Mouse (Mus musculus) gastrocnemius, adult 8-10 months (tissue): ENCODE data around the gene Olfr1423. TPM values are rescaled to one million over a fixed set of nuclear protein-coding genes. Genes with fewer than 3 reads are reported as not detected.
A peak's percentile ranks its signal among the peaks of the same experiment; 100 is the strongest.
"Not testable (repeated sequence)": the region's sequence is repeated elsewhere in the genome, so short reads cannot be mapped to it uniquely, and the experiment has no call there.

ENCODE experiments used
- DNase-seq, 2 experiments: peaks; one replicate each; pipeline ENCODE4 v3.0.0; 2022; ENCODE audit warnings: low spot score in 2 of 2
- total RNA-seq, 4 experiments: library from RNA; stranded (reverse); gene quantifications; 2 replicates each; pipeline ENCODE4 v1.2.4; 2022

Gene Olfr1423
- total RNA-seq, 4 experiments from 2014 or later: not detected

GRCm38 (mm10) chr19:12007105-12007931, 33.8 kb downstream of the Olfr1423 start:
- DNase-seq: no peak

- no peak for DNase-seq
These were observed 34.7 kb downstream of the Olfr1423 start for GRCm38 (mm10) chr19:12006361-12006947.

GRCm38 (mm10) chr19:12005376-12006360, 35.4 kb downstream of the Olfr1423 start:
- DNase-seq: peak; percentile 79 to 81

- no peak for DNase-seq
These were observed 36.7 kb downstream of the Olfr1423 start for GRCm38 (mm10) chr19:12004216-12005008.

- no peak for DNase-seq
These were observed 37.5 kb downstream of the Olfr1423 start for GRCm38 (mm10) chr19:12003568-12003967.

GRCm38 (mm10) chr19:12002791-12003190, 38.3 kb downstream of the Olfr1423 start:
- no peak for DNase-seq

GRCm38 (mm10) chr19:12002125-12002524, 39.0 kb downstream of the Olfr1423 start:
- DNase-seq: peak; percentile 32 to 37

GRCm38 (mm10) chr19:12001686-12002085, 39.4 kb downstream of the Olfr1423 start:
- DNase-seq: no peak

- no peak for DNase-seq
These were observed 45.2 kb downstream of the Olfr1423 start for GRCm38 (mm10) chr19:11995722-11996448.

- no peak for DNase-seq
These were observed 46.2 kb downstream of the Olfr1423 start for GRCm38 (mm10) chr19:11994703-11995431.

GRCm38 (mm10) chr19:11992441-11993029, 48.6 kb downstream of the Olfr1423 start:
- DNase-seq: no peak

- DNase-seq: no peak
These were observed 49.1 kb downstream of the Olfr1423 start for GRCm38 (mm10) chr19:11992034-11992433.

- DNase-seq: no peak
These were observed 51.8 kb downstream of the Olfr1423 start for GRCm38 (mm10) chr19:11989334-11989733.

GRCm38 (mm10) chr19:11987841-11988240, 53.3 kb downstream of the Olfr1423 start:
- DNase-seq: no peak

- not testable (repeated sequence) for DNase-seq
These were observed 56.5 kb downstream of the Olfr1423 start for GRCm38 (mm10) chr19:11984614-11985013.
